Comparison of ENCODE assay signal across 8 mouse cellular contexts in the genomic region with DNA sequence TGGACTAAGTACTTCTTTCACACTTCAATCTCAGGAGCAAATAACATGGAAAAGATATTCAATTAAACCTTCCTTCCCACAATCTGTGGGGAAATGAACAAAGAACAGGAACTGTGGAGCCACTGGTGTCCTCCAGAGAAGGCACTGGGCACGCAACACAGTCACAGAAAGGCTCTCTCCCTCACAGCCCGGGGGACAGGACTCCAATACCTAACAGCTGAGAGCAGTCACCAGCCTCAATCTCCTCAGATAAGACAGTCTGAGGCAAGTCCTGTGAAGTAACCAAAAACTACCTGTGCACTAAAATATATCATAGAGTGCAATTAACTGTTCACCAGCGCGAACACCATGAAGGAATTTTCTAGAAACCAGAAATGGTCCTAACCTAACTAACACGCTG. TPM values are rescaled to one million over a fixed set of nuclear protein-coding genes. Genes with fewer than 3 reads are reported as not detected.
DNase-seq lines count a peak whose midpoint lies in the region; ATAC-seq and TF ChIP-seq lines count a peak whose summit lies in the region.

No protein-coding gene starts in this region.

- DNase-seq in liver, adult 2 months (ENCODE audit: extremely low read depth, low read depth, low spot score), result no peak
- no peak for DNase-seq in liver
- DNase-seq in forebrain, postnatal 0 days, result no peak
- no peak for DNase-seq in limb, embryonic 10.5 days (ENCODE audit: low spot score)
- no peak for DNase-seq in layer of hippocampus, adult 18-20 months (ENCODE audit: low spot score in 2 of 2)
- DNase-seq in cerebellum, adult 9-11 months, result no peak

- no peak for TF ChIP-seq POLR2A in liver, adult 2 months (IDR thresholded peaks at IDR 0.05; ENCODE audit: extremely low read depth, insufficient read depth, low read length)

- TF ChIP-seq CTCF in liver, adult 2 months (IDR thresholded peaks at IDR 0.05; ENCODE audit: low read depth, low read length), result no peak
- TF ChIP-seq CTCF in forebrain, postnatal 0 days (IDR thresholded peaks at IDR 0.05; ENCODE audit: low read depth), result no peak

- no peaks in the 10 kb centered on the region for H3K27me3 ChIP-seq in liver, adult 2 months (ENCODE audit: control insufficient read depth, insufficient read depth, low read length)
- H3K27me3 ChIP-seq in forebrain, postnatal 0 days (ENCODE audit: insufficient read depth, low read length), result peaks cover 8% of the 10 kb centered on the region; the same call in 1 of the 2 replicates
- H3K27me3 ChIP-seq in limb, embryonic 10.5 days (ENCODE audit: low read depth, poor library complexity, severe bottlenecking), result peaks cover 32% of the 10 kb centered on the region
- H3K27me3 ChIP-seq in neural tube, embryonic 13.5 days, result peaks cover 33% of the 10 kb centered on the region

- H3K4me3 ChIP-seq in liver, adult 2 months (ENCODE audit: insufficient read depth, low read depth, low read length), result peak overlapping the region; percentile 88; the same call in 1 of the 2 replicates
- H3K4me3 ChIP-seq in forebrain, postnatal 0 days (ENCODE audit: low read depth, low read length), result no peak overlapping the region
- H3K4me3 ChIP-seq in limb, embryonic 10.5 days, result peak overlapping the region; percentile 77
- H3K4me3 ChIP-seq in neural tube, embryonic 13.5 days, result peak overlapping the region; percentile 62

- H3K79me2 ChIP-seq in liver, adult 2 months (ENCODE audit: control insufficient read depth, insufficient read depth, low read length), result peaks cover 10% of the 10 kb centered on the region; the same call in 1 of the 2 replicates

- 29% methylated on average over 5 of the region's 5 CpGs for WGBS in liver, adult 2 months
- WGBS in forebrain, postnatal 0 days, result 74% methylated on average over 5 of the region's 5 CpGs
- 71% methylated on average over 5 of the region's 5 CpGs for WGBS in limb, embryonic 10.5 days
- WGBS in neural tube, embryonic 13.5 days, result 77% methylated on average over 5 of the region's 5 CpGs

- ATAC-seq in forebrain, postnatal 0 days, result no peak
- no peak for ATAC-seq in neural tube, embryonic 13.5 days (ENCODE audit: low read depth)
- ATAC-seq in frontal cortex, adult (ENCODE audit: low TSS enrichment), result no peak

- H3K36me3 ChIP-seq in liver, adult 2 months (ENCODE audit: control insufficient read depth, insufficient read depth, low read length), result no peaks in the 10 kb centered on the region
- H3K36me3 ChIP-seq in forebrain, postnatal 0 days (ENCODE audit: insufficient read depth), result no peaks in the 10 kb centered on the region
- no peaks in the 10 kb centered on the region for H3K36me3 ChIP-seq in limb, embryonic 10.5 days
- H3K36me3 ChIP-seq in neural tube, embryonic 13.5 days, result no peaks in the 10 kb centered on the region

- 0 out of 2 replicates have a peak overlapping the region, but pooled peaks have one; percentile 5 for H3K9ac ChIP-seq in liver, adult 2 months (ENCODE audit: low read depth, low read length)
- no peak overlapping the region for H3K9ac ChIP-seq in forebrain, postnatal 0 days
- no peak overlapping the region for H3K9ac ChIP-seq in neural tube, embryonic 13.5 days

- H3K4me2 ChIP-seq in forebrain, postnatal 0 days (ENCODE audit: low read depth), result peak overlapping the region; percentile 99; the same call in 1 of the 2 replicates
- peak overlapping the region; percentile 99 for H3K4me2 ChIP-seq in neural tube, embryonic 13.5 days

- peak overlapping the region; percentile 87; the same call in 1 of the 2 replicates for H3K27ac ChIP-seq in liver, adult 2 months (replicated peaks; ENCODE audit: insufficient read depth, low read depth, low read length)
- no peak overlapping the region for H3K27ac ChIP-seq in forebrain, postnatal 0 days (ENCODE audit: low read depth, low read length)
- H3K27ac ChIP-seq in limb, embryonic 10.5 days, result no peak overlapping the region
- H3K27ac ChIP-seq in neural tube, embryonic 13.5 days (replicated peaks), result no peak overlapping the region

- no peaks in the 10 kb centered on the region for H3K9me3 ChIP-seq in forebrain, postnatal 0 days (ENCODE audit: low read length)
- H3K9me3 ChIP-seq in limb, embryonic 10.5 days (replicated peaks), result no peaks in the 10 kb centered on the region
- no peaks in the 10 kb centered on the region for H3K9me3 ChIP-seq in neural tube, embryonic 13.5 days

- H3K4me1 ChIP-seq in liver, adult 2 months (ENCODE audit: control insufficient read depth, insufficient read depth, low read length), result peaks cover 9% of the 10 kb centered on the region
- H3K4me1 ChIP-seq in forebrain, postnatal 0 days (ENCODE audit: insufficient read depth), result 0 out of 2 replicates have a peak, but pooled peaks cover 6% of the 10 kb centered on the region
- peaks cover 28% of the 10 kb centered on the region for H3K4me1 ChIP-seq in limb, embryonic 10.5 days
- H3K4me1 ChIP-seq in neural tube, embryonic 13.5 days (replicated peaks), result peaks cover 23% of the 10 kb centered on the region

RNA-seq across cellular contexts. Expression of a gene that starts 1.3 kb away (rescaled TPM):
- 22.9 and 27.0 TPM in 2 replicates for total RNA-seq in liver, adult 2 months (2014; rRNA removed)
- polyA plus RNA-seq in liver, adult 2 months (2012; rRNA removed), result 6.6 and 9.5 TPM in 2 replicates
- total RNA-seq in forebrain, postnatal 0 days (2014; rRNA removed), result 6.1 and 8.4 TPM in 2 replicates
- polyA plus RNA-seq in forebrain, postnatal 0 days (2015; fragmentation: Nextera tagmentation; extraction: Ambion mirVana), result 4.6 and 8.0 TPM in 2 replicates
- polyA plus RNA-seq in limb, embryonic 10.5 days (2016; fragmentation: Nextera tagmentation; extraction: Ambion mirVana), result 3.7 and 3.8 TPM in 2 replicates
- polyA plus RNA-seq in neural tube, embryonic 13.5 days (2015; fragmentation: Nextera tagmentation; extraction: Ambion mirVana), result 5.5 and 9.6 TPM in 2 replicates
- total RNA-seq in layer of hippocampus, adult 18-20 months (2021), result 10 to 100 TPM; 18.6 to 19.8 TPM
